Mouse (Mus musculus): Measurements from ENCODE around the gene Atg16l1.
A peak's percentile ranks its signal among the peaks of the same experiment; 100 is the strongest.

The Atg16l1 gene

GRCm38 (mm10) chr1:87749360-87749973, 6.2 kb upstream of the Atg16l1 start:
- TF ChIP-seq GATA4 (IDR thresholded peaks at IDR 0.05; ENCODE audit: insufficient replicate concordance, low read length), result no peak

GRCm38 (mm10) chr1:87763821-87764220, 8.2 kb downstream of the Atg16l1 start:
- TF ChIP-seq GATA4 (IDR thresholded peaks at IDR 0.05; ENCODE audit: insufficient replicate concordance, low read length), result no peak

- TF ChIP-seq GATA4 (IDR thresholded peaks at IDR 0.05; ENCODE audit: insufficient replicate concordance, low read length), result no peak
These were observed 10.1 kb downstream of the Atg16l1 start for GRCm38 (mm10) chr1:87765741-87766140.

- no peak for TF ChIP-seq GATA4 (IDR thresholded peaks at IDR 0.05; ENCODE audit: insufficient replicate concordance, low read length)
These were observed 10.6 kb downstream of the Atg16l1 start for GRCm38 (mm10) chr1:87766233-87766632.

DNA sequence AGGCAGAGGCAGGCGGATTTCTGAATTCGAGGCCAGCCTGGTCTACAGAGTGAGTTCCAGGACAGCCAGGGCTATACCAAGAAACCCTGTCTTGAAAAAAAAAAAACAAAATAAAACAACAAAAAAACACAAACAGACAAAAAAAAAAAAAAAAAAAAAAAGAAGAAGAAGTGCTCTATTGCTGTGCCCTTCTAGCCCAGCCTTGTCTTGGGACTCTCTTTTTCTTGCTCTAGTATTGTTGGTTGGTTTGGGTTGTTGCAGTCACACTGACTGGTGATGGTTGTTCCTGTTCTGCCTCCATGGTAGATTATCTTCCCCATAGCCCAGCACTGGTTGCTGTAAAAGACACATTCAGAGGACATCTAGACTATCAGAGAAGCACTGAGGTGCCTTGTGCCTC, 13.6 kb downstream of the Atg16l1 start:
- TF ChIP-seq GATA4 (IDR thresholded peaks at IDR 0.05; ENCODE audit: insufficient replicate concordance, low read length), result no peak

- TF ChIP-seq GATA4 (IDR thresholded peaks at IDR 0.05; ENCODE audit: insufficient replicate concordance, low read length), result no peak
These were observed 14.8 kb downstream of the Atg16l1 start for GRCm38 (mm10) chr1:87770486-87770885.

DNA sequence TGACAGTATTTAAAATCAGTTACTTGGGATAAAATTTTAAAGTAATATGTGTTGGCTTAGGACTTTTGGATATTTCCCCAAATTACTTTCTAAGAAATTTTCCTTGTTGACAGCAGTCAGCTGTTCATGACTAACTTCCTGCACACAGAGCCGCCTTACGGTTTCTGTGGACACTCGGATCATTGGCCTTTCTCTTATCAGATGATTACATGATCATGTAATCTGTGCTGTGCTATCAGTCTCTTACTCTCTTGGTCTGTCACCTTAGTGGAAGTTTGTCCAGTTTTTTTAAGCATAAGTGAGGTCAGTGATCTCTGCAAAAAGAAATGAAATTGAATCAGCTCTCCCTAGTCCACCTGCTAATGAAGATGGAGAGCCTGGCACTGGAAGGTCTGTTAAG, 16.1 kb downstream of the Atg16l1 start:
- peak; percentile 89 for TF ChIP-seq GATA4 (IDR thresholded peaks at IDR 0.05; ENCODE audit: insufficient replicate concordance, low read length)

DNA sequence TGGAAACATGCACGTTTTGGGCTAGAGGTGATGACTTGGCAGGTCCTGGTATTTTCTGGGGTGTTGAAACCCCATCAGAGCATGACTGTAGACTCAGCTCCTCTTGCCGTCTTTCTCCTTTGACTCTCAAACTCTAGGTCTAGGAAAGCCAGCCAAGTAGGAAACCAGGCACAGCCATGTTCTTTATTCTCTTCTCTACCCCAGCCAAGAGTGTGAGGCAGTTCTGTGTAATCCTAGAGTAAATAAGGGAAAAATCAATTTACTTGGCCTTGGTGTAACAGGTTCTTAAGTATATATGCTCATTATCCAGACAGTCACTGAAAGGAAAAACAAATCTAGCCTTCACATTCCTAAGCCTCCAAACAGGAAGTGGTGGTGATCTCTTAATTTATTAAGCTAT, 17.7 kb downstream of the Atg16l1 start:
- TF ChIP-seq GATA4 (IDR thresholded peaks at IDR 0.05; ENCODE audit: insufficient replicate concordance, low read length), result no peak

- TF ChIP-seq GATA4 (IDR thresholded peaks at IDR 0.05; ENCODE audit: insufficient replicate concordance, low read length), result no peak
These were observed 19.2 kb downstream of the Atg16l1 start for GRCm38 (mm10) chr1:87774845-87775244.

DNA sequence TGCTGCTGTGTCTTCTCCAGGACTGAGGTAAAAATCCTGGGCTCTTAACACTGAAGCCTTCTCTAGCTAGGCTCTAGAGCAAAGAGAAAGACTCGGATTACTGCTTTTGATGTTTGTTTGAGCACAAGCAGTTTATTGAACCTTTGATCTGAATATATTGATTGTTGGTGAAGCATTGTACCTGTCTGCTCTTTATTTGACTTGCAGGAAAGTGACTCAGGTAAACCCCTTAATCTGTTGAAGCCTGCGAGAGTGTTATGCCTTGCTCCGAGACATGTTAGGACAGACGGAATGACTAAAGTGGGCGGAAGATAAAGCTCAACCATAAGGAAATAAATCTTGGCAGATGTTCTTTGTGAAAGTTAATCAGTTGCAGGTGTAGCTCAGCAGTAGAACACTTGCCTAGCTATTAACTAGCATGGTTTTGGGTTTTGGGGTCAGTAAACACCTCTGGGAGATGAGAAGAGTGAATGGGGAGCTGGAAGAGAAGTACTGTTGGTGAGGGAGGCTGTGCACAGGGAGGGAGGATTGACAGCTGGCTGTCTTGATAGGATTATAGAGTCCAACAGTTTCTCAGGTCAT, 23.6 kb downstream of the Atg16l1 start:
- no peak for TF ChIP-seq GATA4 (IDR thresholded peaks at IDR 0.05; ENCODE audit: insufficient replicate concordance, low read length)

DNA sequence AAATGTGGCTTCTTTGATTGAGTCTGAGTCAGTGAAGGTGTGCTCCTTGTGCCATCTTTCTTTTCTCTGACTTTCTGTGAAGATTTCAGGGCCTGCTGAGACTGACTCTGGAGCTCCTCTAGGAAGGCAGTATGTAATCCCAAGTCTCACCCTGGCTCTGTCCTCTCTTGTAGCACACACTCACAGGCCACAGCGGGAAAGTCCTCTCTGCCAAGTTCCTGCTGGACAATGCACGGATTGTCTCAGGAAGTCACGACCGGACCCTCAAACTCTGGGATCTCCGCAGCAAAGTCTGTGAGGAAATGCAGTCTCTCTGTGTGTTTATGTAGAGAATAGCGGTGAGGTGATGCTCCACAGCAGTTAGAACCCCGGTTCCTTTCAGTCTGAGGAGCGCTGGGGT, 30.0 kb downstream of the Atg16l1 start:
- no peak for TF ChIP-seq GATA4 (IDR thresholded peaks at IDR 0.05; ENCODE audit: insufficient replicate concordance, low read length)

GRCm38 (mm10) chr1:87786251-87786650, 30.6 kb downstream of the Atg16l1 start:
- no peak for TF ChIP-seq GATA4 (IDR thresholded peaks at IDR 0.05; ENCODE audit: insufficient replicate concordance, low read length)

DNA sequence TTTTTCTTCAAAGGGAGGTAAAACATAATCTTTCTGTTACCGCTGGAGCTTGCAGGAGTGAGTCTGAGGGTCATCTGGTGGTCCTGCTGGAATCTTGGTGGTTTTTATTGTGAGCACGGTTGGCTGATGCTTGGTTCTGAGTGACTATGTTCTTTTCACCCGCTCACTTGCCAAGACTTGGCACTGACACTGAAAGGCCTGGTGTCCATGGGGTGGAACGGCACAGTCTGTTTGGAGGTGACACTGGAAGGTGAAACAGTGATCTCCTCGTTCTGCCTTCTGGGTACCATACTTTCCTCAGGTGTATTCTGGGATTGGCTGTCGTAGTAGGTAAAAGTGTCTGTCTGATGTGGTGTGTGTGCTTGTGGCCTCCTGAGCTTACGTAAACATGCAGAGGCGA, 34.0 kb downstream of the Atg16l1 start:
- TF ChIP-seq GATA4 (IDR thresholded peaks at IDR 0.05; ENCODE audit: insufficient replicate concordance, low read length), result no peak

- TF ChIP-seq GATA4 (IDR thresholded peaks at IDR 0.05; ENCODE audit: insufficient replicate concordance, low read length), result no peak
These were observed 36.9 kb downstream of the Atg16l1 start for GRCm38 (mm10) chr1:87792438-87793137.

GRCm38 (mm10) chr1:87793138-87793449, 37.4 kb downstream of the Atg16l1 start:
- TF ChIP-seq GATA4 (IDR thresholded peaks at IDR 0.05; ENCODE audit: insufficient replicate concordance, low read length), result no peak

GRCm38 (mm10) chr1:87797702-87798101, 42.0 kb downstream of the Atg16l1 start:
- TF ChIP-seq GATA4 (IDR thresholded peaks at IDR 0.05; ENCODE audit: insufficient replicate concordance, low read length), result no peak

DNA sequence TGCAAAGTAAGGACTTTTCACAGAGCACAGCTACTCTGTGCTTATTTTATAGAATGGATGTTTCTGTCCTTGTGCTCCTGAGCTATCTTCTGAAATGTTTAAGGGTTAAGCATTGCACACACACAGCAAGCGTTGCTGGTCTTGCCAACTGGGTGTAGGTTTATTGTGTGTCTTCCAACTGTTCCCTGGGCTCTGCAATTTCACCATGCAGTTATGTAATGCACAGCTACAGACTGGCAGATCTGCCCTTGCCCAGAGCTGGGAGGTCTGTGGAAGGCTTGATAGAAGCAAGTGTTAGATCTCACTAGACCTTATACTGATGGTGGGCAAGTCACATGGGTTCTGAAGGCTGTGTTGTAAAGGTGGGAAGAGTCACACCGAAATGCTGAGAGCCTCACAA, 42.6 kb downstream of the Atg16l1 start:
- TF ChIP-seq GATA4 (IDR thresholded peaks at IDR 0.05; ENCODE audit: insufficient replicate concordance, low read length), result no peak

Measured in liver, adult (tissue).